Mouse (Mus musculus) small intestine, adult 2 months (tissue): ENCODE data around the gene Mrpl52. TPM values are rescaled to one million over a fixed set of nuclear protein-coding genes. Genes with fewer than 3 reads are reported as not detected.

Experiments
- H3K27ac ChIP-seq: fragments of 200-500 bp; 2 replicates; pipeline ENCODE4 v1.5.1; 2012; ENCODE audit warnings: low read depth, low read length, control low read depth, inconsistent platforms; ENCODE audit not compliant: insufficient read depth
- H3K27me3 ChIP-seq: fragments of 200-500 bp; 2 replicates; pipeline ENCODE4 v1.6.1; 2012; ENCODE audit warnings: mild to moderate bottlenecking, moderate library complexity, low read length, inconsistent platforms; ENCODE audit not compliant: control insufficient read depth, insufficient read depth
- H3K36me3 ChIP-seq: fragments of 200-500 bp; 2 replicates; pipeline ENCODE4 v1.6.1; 2012; ENCODE audit warnings: mild to moderate bottlenecking, low read length, control low read depth, inconsistent platforms; ENCODE audit not compliant: control insufficient read depth, insufficient read depth
- H3K4me1 ChIP-seq: fragments of 200-500 bp; 2 replicates; pipeline ENCODE4 v1.6.1; 2012; ENCODE audit warnings: low read length, inconsistent platforms, mixed read lengths; ENCODE audit not compliant: control insufficient read depth, insufficient read depth, insufficient read length
- H3K4me3 ChIP-seq: fragments of 200-500 bp; 2 replicates; pipeline ENCODE4 v1.5.1; 2012; ENCODE audit warnings: low read depth, mild to moderate bottlenecking, control low read depth, inconsistent platforms, low read length, moderate library complexity
- CTCF ChIP-seq: fragments of 200-500 bp; IDR thresholded peaks from 2 replicates; pipeline ENCODE4 v1.5.1; 2012; ENCODE audit warnings: low read depth, mild to moderate bottlenecking, control low read depth, inconsistent platforms, low read length, moderate library complexity, mixed read lengths; ENCODE audit not compliant: insufficient replicate concordance, insufficient read length; ENCODE audit errors: extremely low read depth
- POLR2A ChIP-seq: fragments of 200-500 bp; IDR thresholded peaks from 2 replicates; pipeline ENCODE4 v1.6.1; 2012; ENCODE audit warnings: low read depth, mild to moderate bottlenecking, control low read depth, inconsistent platforms, low read length, moderate library complexity
- WGBS: fragments of 180-500 bp; shearing (Covaris S2); methylation state at CpG from one replicate; pipeline ENCODE4 v1.1.7; 2018; 5-methylcytosine and 5-hydroxymethylcytosine counted together
- polyA plus RNA-seq: library from polyadenylated mRNA; depleted of rRNA; stranded (reverse); fragments of >200 nt; gene quantifications from 2 replicates; pipeline ENCODE4 v1.2.3, GENCODE M21; 2012

Gene Mrpl52
- polyA plus RNA-seq, 1 experiment = 284 TPM

DNA sequence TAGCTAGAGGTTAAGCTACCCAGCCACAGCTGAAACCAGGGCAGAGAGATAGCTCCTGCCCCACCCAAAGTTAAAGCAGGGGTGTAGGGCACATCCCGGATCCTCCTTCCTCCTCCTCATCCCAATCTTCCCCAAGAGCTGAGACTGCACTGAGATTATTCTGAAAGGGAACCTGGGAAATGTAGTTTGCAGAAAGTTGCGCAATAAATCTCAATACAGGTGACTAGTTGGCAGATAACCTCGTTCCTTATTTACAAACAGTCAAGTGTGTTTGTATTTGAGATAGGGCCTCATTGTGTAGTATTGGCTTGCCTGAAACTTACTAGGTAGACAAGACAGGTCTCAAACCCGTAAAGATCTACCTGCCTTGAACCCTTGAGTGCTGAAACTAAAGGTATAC, 35.4 kb downstream of the Mrpl52 start:
- H3K27me3 ChIP-seq = no peaks in the 10 kb centered on the region
- no peak overlapping the region for H3K4me3 ChIP-seq
- no peak overlapping the region for H3K27ac ChIP-seq
- peaks cover 10% of the 10 kb centered on the region for H3K36me3 ChIP-seq
- no peaks in the 10 kb centered on the region for H3K4me1 ChIP-seq
- 34% methylated on average over 4 of the region's 4 CpGs for WGBS
- TF ChIP-seq POLR2A = no peak
- no peak for TF ChIP-seq CTCF

DNA sequence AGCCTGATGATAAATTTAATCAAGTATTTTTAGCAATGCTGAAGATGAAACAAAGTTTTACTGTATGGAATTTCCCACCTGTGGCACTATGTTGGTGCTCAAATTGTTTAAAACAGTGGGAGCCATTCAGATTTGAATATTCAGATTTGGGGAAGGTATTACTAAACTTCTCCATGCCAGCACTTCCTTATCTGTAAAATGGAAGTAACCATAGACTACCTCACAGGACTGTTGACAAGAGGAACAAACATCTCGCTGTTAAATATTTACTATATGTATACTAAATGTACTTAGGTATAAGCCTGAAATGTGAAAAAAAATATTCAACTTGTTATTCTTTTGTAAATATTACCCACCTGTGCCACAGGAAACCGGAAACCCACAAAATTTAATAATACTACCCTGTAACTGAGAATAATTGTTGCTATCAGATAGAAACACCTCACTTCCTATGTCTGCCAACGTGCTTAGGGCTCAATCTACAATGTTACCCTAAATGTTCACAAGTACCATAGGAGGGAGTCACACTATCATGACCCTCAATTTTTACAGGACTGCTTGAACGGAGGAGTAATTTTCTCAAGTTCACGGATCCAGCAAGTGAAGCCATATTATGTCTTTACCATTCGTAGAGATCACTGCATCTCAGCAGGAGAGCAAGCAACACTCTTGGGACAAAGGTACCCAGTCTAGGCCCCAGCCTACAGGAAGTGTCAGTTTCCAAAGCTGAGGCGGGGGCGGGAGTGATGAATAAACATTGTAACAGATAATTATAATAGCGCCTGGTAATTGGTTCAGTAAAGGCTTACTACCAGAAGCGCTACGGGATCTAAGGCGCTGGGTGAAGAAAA, 36.6 kb downstream of the Mrpl52 start:
- peak overlapping the region; percentile 89 for H3K4me3 ChIP-seq
- H3K4me1 ChIP-seq = no peaks in the 10 kb centered on the region
- H3K27ac ChIP-seq = peak overlapping the region; percentile 81
- TF ChIP-seq CTCF = no peak
- no peak for TF ChIP-seq POLR2A
- H3K36me3 ChIP-seq = peaks cover 22% of the 10 kb centered on the region
- 11% methylated on average over 12 of the region's 12 CpGs for WGBS
- H3K27me3 ChIP-seq = no peaks in the 10 kb centered on the region

DNA sequence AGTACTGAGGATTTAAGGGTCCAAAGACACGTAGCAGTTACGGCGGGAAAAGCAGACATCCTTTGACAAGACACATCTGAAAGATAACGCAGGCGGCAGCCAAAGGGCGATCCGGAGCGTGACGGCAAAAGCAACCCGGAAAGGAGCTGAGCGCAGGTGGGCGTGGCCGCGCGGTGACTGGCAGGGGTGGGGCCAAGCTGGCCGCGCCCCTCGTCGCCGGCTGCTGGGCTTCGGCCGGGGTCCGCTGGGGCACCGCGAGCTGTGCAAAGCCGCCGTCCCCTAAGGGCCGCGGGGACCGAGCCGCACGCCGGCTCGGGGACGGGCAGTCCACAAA, 37.2 kb downstream of the Mrpl52 start, which contains the start of gene Lrp10:
Lrp10 (plus strand) TSS at position 179 of the 334 bp plus-strand sequence.
- H3K4me3 ChIP-seq = peak within 1 kb of the TSS; percentile 89
- peak within 1 kb of the TSS; percentile 81 for H3K27ac ChIP-seq
- H3K27me3 ChIP-seq = no peaks in the 10 kb centered on the region
- TF ChIP-seq CTCF = no peak
- 0 out of 2 replicates have a peak, but pooled peaks have one; percentile 16 for TF ChIP-seq POLR2A
- H3K4me1 ChIP-seq = no peaks in the 10 kb centered on the region
- WGBS = 1% methylated on average over 35 of the region's 35 CpGs
- peaks cover 28% of the 10 kb centered on the region for H3K36me3 ChIP-seq

DNA sequence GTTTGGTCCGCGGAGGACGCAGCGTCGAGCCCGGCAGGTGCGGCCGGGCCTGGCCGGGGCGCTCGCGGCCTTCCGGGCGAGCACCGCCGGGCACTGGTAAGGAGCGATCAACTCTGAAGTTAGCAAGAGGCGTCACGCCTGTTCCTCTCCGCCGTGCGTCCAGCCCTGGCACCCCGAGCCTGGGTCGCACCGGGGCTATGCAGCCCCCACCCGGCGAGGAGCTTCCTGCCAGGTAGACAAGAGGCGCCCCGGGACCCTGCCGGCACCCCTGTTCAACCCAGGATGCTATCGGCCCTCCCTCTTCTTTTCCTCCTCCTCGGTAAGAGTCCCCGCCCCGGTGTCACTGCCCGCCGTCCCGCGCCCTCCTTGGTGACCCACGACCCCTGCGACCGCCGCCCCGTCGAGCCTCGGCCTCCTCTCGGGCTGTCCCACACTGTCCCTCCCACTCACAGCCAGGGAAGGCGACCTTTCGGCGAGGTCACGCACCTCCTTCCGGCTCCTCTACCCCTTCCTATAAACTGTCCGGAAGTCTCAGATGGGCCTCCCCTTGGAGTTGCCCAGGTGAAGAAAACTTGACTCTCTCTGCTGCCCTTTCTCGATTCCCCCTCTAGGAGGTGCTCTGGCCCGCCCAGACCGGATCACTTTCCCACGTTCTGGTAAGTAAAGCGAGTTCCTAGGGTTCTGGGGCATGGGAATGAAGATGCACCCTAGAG, 37.7 kb downstream of the Mrpl52 start:
- under 1% methylated on average over 56 of the region's 57 CpGs for WGBS
- Histone ChIP-seq H3K27ac (peak overlapping the region; percentile 81), H3K4me1 (no peaks in the 10 kb centered on the region), H3K4me3 (peak overlapping the region; percentile 89), H3K36me3 (peaks cover 33% of the 10 kb centered on the region), H3K27me3 (no peaks in the 10 kb centered on the region)
- TF ChIP-seq POLR2A (peak; percentile 77; the same call in 1 of the 2 replicates), CTCF (peak; percentile 76; the same call in 1 of the 2 replicates)

DNA sequence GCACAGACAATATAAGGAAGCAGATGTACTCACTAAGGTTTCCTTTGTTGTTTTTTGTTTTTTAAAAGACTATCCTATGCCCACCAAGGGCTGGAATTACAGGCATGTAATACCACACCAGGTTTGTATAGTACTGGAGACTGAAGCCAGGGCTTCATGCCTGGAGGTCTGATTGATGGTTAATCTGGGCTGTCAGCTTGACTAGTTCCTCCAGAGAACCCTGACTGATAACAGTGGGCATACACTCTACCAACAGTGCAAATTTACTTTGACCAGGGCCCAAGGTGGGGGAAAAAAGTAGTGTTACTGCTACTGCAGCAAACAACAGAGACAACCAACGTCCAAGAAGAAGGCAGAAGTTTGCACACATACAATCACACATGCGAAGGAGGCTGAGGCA, 44.8 kb downstream of the Mrpl52 start:
- Histone ChIP-seq H3K4me1 (peaks cover 7% of the 10 kb centered on the region; the same call in 1 of the 2 replicates), H3K27me3 (no peaks in the 10 kb centered on the region), H3K4me3 (no peak overlapping the region), H3K36me3 (peaks cover 43% of the 10 kb centered on the region), H3K27ac (no peak overlapping the region)
- WGBS = 99% methylated on average over 2 of the region's 2 CpGs
- TF ChIP-seq POLR2A (no peak), CTCF (no peak)

DNA sequence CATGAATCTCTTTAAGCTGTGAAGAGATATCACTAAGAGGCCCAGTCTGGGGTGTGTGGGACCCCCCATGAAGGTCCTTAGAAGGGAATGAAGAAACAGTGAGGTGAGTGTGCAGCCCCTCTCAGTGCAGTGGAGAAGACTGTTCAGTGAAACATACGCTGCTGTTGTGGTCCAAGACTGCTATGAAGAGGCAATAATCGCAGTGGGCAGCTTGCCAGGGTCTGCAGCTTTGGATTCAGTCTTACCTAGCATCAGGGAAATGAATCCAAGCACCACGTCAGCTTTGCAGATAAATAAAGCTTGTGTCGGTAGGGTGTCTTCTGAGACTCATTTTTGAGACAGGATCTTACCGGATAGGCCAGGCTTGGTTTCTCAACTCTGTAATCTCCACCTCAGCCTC, 46.0 kb downstream of the Mrpl52 start:
- 40% methylated on average over 5 of the region's 5 CpGs for WGBS

DNA sequence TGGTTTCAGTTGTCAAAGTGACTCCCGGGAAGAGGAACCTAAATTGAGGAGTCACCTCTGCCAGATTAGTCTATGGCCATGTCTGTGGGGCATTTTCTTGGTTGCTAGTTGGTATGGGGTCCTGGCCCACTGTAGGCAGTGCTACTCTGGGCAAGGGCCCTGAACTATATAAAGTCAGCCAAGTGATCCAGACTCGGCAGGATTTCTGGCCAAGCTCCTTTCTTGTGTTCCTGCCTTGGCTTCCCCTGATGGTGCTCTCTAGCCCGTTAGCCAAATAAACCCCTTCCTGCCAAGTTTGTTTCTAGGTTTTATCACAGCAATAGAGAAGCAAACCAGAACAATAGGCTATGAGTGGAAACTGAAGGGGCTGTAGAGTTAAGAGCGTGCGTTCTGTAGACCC, 48.0 kb downstream of the Mrpl52 start:
- 85% methylated on average over 5 of the region's 5 CpGs for WGBS
- no peak for TF ChIP-seq POLR2A
- no peak for TF ChIP-seq CTCF
- H3K4me1 ChIP-seq = peaks cover 7% of the 10 kb centered on the region
- H3K27me3 ChIP-seq = peaks cover 6% of the 10 kb centered on the region; the same call in 1 of the 2 replicates
- no peak overlapping the region for H3K27ac ChIP-seq
- H3K4me3 ChIP-seq = no peak overlapping the region
- H3K36me3 ChIP-seq = peaks cover 13% of the 10 kb centered on the region

More for the DNA sequence above, 46.0 kb downstream of the Mrpl52 start:
- Histone ChIP-seq H3K36me3 (peaks cover 33% of the 10 kb centered on the region), H3K4me3 (no peak overlapping the region), H3K27ac (no peak overlapping the region), H3K4me1 (peaks cover 7% of the 10 kb centered on the region; the same call in 1 of the 2 replicates), H3K27me3 (no peaks in the 10 kb centered on the region)
- TF ChIP-seq POLR2A = no peak
- TF ChIP-seq CTCF = no peak
